Mouse (Mus musculus) ES-CJ7 (cell line): ENCODE data around the gene Lrp2.
"Not testable (repeated sequence)": the region's sequence is repeated elsewhere in the genome, so short reads cannot be mapped to it uniquely, and the experiment has no call there.

Experiments
- DNase-seq: peaks from one replicate; pipeline ENCODE4 v3.0.0; 2011; ENCODE audit warnings: low read depth, low spot score

Lrp2 gene

GRCm38 (mm10) chr2:69584117-69584933 lies 1.5 kb downstream of the Lrp2 start:
- DNase-seq = peak; percentile 48

- DNase-seq = peak; percentile 52
Observed at GRCm38 (mm10) chr2:69582861-69583260, 3.0 kb downstream of the Lrp2 start.

- not testable (repeated sequence) for DNase-seq
Observed at GRCm38 (mm10) chr2:69582068-69582467, 3.8 kb downstream of the Lrp2 start.

- DNase-seq = no peak
Observed at GRCm38 (mm10) chr2:69580091-69580490, 5.8 kb downstream of the Lrp2 start.

- no peak for DNase-seq
Observed at GRCm38 (mm10) chr2:69578206-69578605, 7.7 kb downstream of the Lrp2 start.

GRCm38 (mm10) chr2:69576531-69576930 lies 9.3 kb downstream of the Lrp2 start:
- no peak for DNase-seq

- DNase-seq = no peak
Observed at GRCm38 (mm10) chr2:69574934-69575333, 10.9 kb downstream of the Lrp2 start.

GRCm38 (mm10) chr2:69574261-69574660 lies 11.6 kb downstream of the Lrp2 start:
- DNase-seq = no peak

GRCm38 (mm10) chr2:69573733-69574054 lies 12.2 kb downstream of the Lrp2 start:
- no peak for DNase-seq

GRCm38 (mm10) chr2:69573038-69573732 lies 12.7 kb downstream of the Lrp2 start:
- DNase-seq = no peak

- no peak for DNase-seq
Observed at GRCm38 (mm10) chr2:69570556-69570955, 15.3 kb downstream of the Lrp2 start.

- DNase-seq = no peak
Observed at GRCm38 (mm10) chr2:69566281-69566680, 19.6 kb downstream of the Lrp2 start.

GRCm38 (mm10) chr2:69563492-69563891 lies 22.4 kb downstream of the Lrp2 start:
- no peak for DNase-seq

- DNase-seq = no peak
Observed at GRCm38 (mm10) chr2:69562761-69563160, 23.1 kb downstream of the Lrp2 start.

- DNase-seq = no peak
Observed at GRCm38 (mm10) chr2:69560221-69560620, 25.6 kb downstream of the Lrp2 start.

- no peak for DNase-seq
Observed at GRCm38 (mm10) chr2:69559380-69559779, 26.5 kb downstream of the Lrp2 start.

- no peak for DNase-seq
Observed at GRCm38 (mm10) chr2:69556686-69557085, 29.2 kb downstream of the Lrp2 start.

GRCm38 (mm10) chr2:69551639-69552038 lies 34.2 kb downstream of the Lrp2 start:
- no peak for DNase-seq

GRCm38 (mm10) chr2:69546823-69547222 lies 39.0 kb downstream of the Lrp2 start:
- no peak for DNase-seq

- peak; percentile 41 for DNase-seq
Observed at GRCm38 (mm10) chr2:69536018-69536417, 49.8 kb downstream of the Lrp2 start.

GRCm38 (mm10) chr2:69531528-69532055 lies 54.3 kb downstream of the Lrp2 start:
- peak; percentile 56 for DNase-seq

- no peak for DNase-seq
Observed at GRCm38 (mm10) chr2:69530691-69531527, 55.0 kb downstream of the Lrp2 start.
